Mouse (Mus musculus): Measurements from ENCODE around the gene Usp12.

The Usp12 gene

GRCm38 (mm10) chr5:146692976-146693361 is 101.8 kb downstream of the Usp12 start:
- DNase-seq (ENCODE audit: low read depth, low spot score) = no peak

- no peak for DNase-seq (ENCODE audit: low read depth, low spot score)
These were observed 102.3 kb downstream of the Usp12 start for GRCm38 (mm10) chr5:146692361-146692975.

GRCm38 (mm10) chr5:146691745-146692144 is 103.1 kb downstream of the Usp12 start:
- DNase-seq (ENCODE audit: low read depth, low spot score) = no peak

GRCm38 (mm10) chr5:146687541-146688313 is 107.1 kb downstream of the Usp12 start:
- no peak for DNase-seq (ENCODE audit: low read depth, low spot score)

GRCm38 (mm10) chr5:146686954-146687353 is 107.9 kb downstream of the Usp12 start:
- no peak for DNase-seq (ENCODE audit: low read depth, low spot score)

All from brain, embryonic 18.5 days (tissue).